Mouse (Mus musculus) embryonic fibroblast, embryonic 13.5 days (primary cell): ENCODE results near the gene Zxdc. TPM values are rescaled to one million over a fixed set of nuclear protein-coding genes. Genes with fewer than 3 reads are reported as not detected.

Source experiments
- H3K27ac ChIP-seq: 2 replicates; pipeline ENCODE4 v1.5.1; 2012; ENCODE audit warnings: low read length, control low read depth, inconsistent platforms; ENCODE audit not compliant: insufficient read depth
- H3K4me1 ChIP-seq: 2 replicates; pipeline ENCODE4 v1.6.1; 2011; ENCODE audit warnings: low read length; ENCODE audit not compliant: control insufficient read depth, insufficient read depth
- H3K4me3 ChIP-seq: 2 replicates; pipeline ENCODE4 v1.5.1; 2011; ENCODE audit warnings: mild to moderate bottlenecking, control low read depth, low read length; ENCODE audit not compliant: insufficient read depth
- CTCF ChIP-seq: IDR thresholded peaks from 2 replicates; pipeline ENCODE4 v1.5.1; 2011; ENCODE audit warnings: mild to moderate bottlenecking, control low read depth, low read length, moderate library complexity, borderline replicate concordance; ENCODE audit not compliant: insufficient read depth
- POLR2A ChIP-seq: IDR thresholded peaks from 2 replicates; pipeline ENCODE4 v1.6.1; 2011; ENCODE audit warnings: low read depth, mild to moderate bottlenecking, control low read depth, low read length, moderate library complexity
- polyA plus RNA-seq: library from polyadenylated mRNA; stranded (reverse); fragments of >200 nt; gene quantifications from 2 replicates; pipeline ENCODE4 v1.2.4, GENCODE M21; 2011; ENCODE audit warnings: low read depth; ENCODE audit not compliant: missing spikeins, insufficient read length

The Zxdc gene
- polyA plus RNA-seq, 1 experiment, result 14.7 TPM

GRCm38 (mm10) chr6:90369725-90370553, 647 bp downstream of the Zxdc start:
- peak overlapping the region; percentile 90 for H3K4me3 ChIP-seq
- H3K4me1 ChIP-seq, result peaks cover 9% of the 10 kb centered on the region
- TF ChIP-seq CTCF (no peak), POLR2A (no peak)
- peak overlapping the region; percentile 59 for H3K27ac ChIP-seq

DNA sequence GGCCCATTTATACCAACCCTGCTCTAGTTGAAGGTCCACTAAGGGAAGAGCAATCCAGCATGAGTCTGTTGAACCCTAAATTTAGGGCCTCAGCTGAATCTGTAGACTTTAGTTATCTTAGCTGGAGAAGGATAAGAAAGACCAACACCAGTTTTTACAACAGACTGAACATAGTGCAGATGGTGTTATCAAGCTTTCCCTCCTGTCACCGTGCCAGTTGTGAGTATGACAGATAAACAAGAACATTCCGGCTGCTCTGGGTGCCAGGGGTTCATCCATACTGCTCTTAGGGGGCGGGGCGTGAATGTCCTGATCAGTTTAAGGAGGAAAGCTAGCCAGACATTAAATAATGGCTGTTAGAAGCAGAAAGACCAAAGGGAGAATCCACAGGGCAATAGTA, 5.4 kb downstream of the Zxdc start:
- Histone ChIP-seq H3K4me3 (no peak overlapping the region), H3K4me1 (peaks cover 9% of the 10 kb centered on the region), H3K27ac (no peak overlapping the region)
- TF ChIP-seq CTCF (no peak), POLR2A (no peak)

- TF ChIP-seq CTCF (no peak), POLR2A (no peak)
- Histone ChIP-seq H3K4me3 (no peak overlapping the region), H3K27ac (no peak overlapping the region), H3K4me1 (no peaks in the 10 kb centered on the region)
Observed at GRCm38 (mm10) chr6:90377708-90378107, 8.4 kb downstream of the Zxdc start.

GRCm38 (mm10) chr6:90381465-90381864, 12.2 kb downstream of the Zxdc start:
- Histone ChIP-seq H3K4me3 (no peak overlapping the region), H3K27ac (no peak overlapping the region), H3K4me1 (no peaks in the 10 kb centered on the region)
- TF ChIP-seq POLR2A, result no peak
- no peak for TF ChIP-seq CTCF

DNA sequence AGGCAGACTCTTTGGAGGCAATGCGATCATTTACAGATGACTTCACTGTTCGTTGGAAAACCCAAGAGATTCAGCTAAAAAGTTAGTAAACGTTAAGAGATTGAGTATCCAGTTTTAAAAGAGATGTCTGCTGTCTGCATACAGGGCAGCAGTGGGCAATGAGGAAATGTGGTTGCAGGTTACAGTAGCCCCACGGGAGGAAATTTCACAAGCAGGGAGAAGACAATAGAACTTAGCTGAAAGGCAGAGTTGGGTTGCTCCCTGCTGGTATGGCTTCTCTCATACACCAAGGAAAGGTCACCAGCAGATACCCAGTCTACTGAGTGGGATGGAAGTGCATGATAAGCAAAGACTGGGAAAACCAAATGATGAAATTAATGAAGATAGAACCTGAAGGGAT, 21.3 kb downstream of the Zxdc start:
- Histone ChIP-seq H3K27ac (no peak overlapping the region), H3K4me1 (peaks cover 2% of the 10 kb centered on the region; the same call in 1 of the 2 replicates), H3K4me3 (no peak overlapping the region)
- TF ChIP-seq POLR2A (no peak), CTCF (no peak)

DNA sequence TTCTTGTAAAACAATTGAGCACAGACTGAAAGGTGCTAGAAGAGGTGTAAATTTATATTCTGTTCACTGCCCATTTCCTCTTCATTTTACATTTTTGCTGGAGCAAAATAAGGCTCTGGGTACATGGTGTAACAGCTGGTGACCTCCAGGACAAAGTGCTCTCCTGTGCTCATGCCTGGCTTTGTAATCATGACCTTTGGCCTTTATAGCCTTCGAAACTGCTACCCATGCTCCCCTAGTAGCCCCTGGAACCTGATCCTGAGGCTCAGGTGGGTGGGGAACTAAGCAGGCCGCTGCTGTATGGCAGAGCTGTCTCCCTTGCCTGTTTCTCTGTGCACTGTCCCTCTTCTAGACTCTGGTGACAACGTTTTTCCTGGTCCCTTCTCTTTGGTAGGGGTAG, 24.7 kb downstream of the Zxdc start:
- TF ChIP-seq POLR2A (no peak), CTCF (no peak)
- H3K4me3 ChIP-seq, result no peak overlapping the region
- no peaks in the 10 kb centered on the region for H3K4me1 ChIP-seq
- no peak overlapping the region for H3K27ac ChIP-seq

GRCm38 (mm10) chr6:90395751-90396150, 26.5 kb downstream of the Zxdc start:
- no peaks in the 10 kb centered on the region for H3K4me1 ChIP-seq
- H3K27ac ChIP-seq, result no peak overlapping the region
- H3K4me3 ChIP-seq, result no peak overlapping the region
- TF ChIP-seq POLR2A, result no peak
- no peak for TF ChIP-seq CTCF

- Histone ChIP-seq H3K4me1 (no peaks in the 10 kb centered on the region), H3K27ac (no peak overlapping the region), H3K4me3 (no peak overlapping the region)
- TF ChIP-seq CTCF (no peak), POLR2A (no peak)
Observed at GRCm38 (mm10) chr6:90397291-90397690, 28.0 kb downstream of the Zxdc start.

DNA sequence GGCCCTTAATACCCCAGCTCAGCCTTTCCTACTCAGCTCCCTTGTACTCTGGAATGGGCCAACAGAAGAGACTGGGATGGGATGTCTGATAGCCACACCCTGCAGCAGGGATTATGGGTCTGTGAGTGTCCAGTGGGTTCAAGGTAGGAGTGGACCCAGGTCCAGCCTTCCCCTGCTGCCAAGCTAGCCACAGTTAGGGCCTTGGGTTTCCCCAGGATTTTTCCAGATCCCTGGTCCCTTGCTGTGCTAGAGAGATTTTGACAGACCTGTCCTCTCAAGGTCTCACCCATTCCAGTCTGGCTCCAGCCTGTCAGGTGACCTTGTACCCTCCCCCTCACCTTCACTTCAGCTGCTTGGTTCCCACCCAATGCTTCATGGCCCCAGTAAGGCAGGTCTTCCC, 39.3 kb downstream of the Zxdc start:
- no peak overlapping the region for H3K27ac ChIP-seq
- no peaks in the 10 kb centered on the region for H3K4me1 ChIP-seq
- no peak overlapping the region for H3K4me3 ChIP-seq
- TF ChIP-seq POLR2A, result no peak
- no peak for TF ChIP-seq CTCF

DNA sequence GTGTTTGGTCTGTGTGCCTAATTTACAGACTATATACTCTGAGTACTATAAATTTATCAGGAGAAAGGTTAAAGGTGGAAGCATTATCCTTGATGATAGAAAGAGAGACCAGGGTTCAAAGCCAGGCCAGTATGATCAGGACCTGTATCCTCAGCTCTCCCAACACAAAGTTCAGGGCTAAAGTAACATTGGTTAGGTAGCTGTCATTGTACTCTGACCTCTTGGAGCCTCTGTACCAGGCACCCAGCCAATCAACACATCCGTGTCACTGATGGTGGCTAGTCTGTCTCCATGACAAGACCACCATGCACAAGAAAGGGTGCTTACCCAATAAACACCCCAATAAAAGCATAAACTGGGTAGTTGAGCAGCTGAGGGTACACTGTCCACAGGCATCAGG, 41.7 kb downstream of the Zxdc start:
- no peak for TF ChIP-seq CTCF
- no peak for TF ChIP-seq POLR2A
- Histone ChIP-seq H3K4me3 (no peak overlapping the region), H3K4me1 (no peaks in the 10 kb centered on the region), H3K27ac (no peak overlapping the region)
